Mouse (Mus musculus) activated CD4-positive, CD25-positive, alpha-beta regulatory T cell, adult 4 months (primary cell): ENCODE results near the gene Eef1e1. TPM values are rescaled to one million over a fixed set of nuclear protein-coding genes. Genes with fewer than 3 reads are reported as not detected.
"Not testable (repeated sequence)": the region's sequence is repeated elsewhere in the genome, so short reads cannot be mapped to it uniquely, and the experiment has no call there.

Experiments
- ATAC-seq: one replicate; pipeline ENCODE4 v1.8.0; 2017
- polyA plus RNA-seq, 2 experiments: library from polyadenylated mRNA; unstranded; fragments of 100-300 nt; shearing (Covaris generic); gene quantifications; one replicate each; pipeline ENCODE4 v1.2.1; 2017

The Eef1e1 gene
- 10 to 100 TPM; 42.5 to 43.7 TPM for polyA plus RNA-seq

DNA sequence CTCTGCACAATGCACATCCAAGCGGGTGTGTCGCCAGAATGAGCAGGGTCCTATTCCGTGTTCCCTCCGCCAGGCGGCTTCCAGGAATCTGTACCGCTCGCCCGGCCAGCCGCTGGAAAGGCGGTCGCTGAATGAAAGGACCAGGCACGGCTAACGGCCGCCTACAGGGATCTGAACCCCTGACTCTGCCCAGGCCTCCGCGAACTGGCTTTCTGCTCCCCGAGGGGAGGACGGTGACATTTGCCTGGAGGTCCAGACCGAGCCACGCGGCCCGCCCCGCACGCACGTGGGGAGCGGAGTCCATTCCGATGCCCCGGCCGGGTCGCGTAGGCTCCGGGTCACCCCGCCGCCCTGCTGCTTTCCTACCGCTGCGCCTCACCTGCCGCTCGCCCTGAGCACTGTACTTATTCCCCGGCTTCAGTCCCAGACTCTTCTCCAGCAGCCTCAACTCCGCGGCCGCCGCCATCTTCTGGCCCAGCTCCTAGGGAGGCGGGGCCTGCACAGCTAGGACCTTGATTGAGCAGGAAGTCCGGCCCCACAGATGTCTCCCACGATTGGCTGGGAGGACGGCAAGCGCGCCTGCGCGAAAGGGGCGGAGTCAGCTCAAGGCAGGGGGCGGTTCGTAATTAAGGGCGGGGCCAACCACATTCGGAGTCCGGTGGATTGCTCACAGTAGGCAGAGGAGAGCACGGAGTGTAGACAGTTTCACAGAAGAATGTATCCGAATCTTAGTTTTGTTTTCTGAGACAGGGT lies at the start of gene Eef1e1:
Eef1e1 (minus strand) TSS at position 531 of the 753 bp plus-strand sequence.
- peak; percentile 99 for ATAC-seq

DNA sequence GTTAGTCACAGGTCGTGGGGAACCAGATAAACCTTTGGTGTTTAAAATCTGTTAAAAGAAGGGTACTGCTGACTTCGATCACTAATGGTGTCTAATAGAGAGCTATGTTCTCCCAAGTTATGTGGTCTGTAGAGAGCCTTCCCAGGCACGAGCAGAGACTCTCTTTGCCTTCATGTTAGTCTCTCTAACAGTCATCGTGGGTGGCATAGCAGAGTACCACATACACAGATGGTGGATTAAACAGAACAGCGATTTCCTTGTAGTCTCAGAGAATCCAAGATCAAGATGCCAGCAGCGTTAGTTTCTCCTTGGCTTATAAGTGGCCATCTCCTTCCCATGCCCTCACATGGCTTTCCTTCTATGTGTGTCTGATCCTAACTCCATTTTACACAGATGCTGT lies 32.0 kb upstream of the Eef1e1 start:
- no peak for ATAC-seq

DNA sequence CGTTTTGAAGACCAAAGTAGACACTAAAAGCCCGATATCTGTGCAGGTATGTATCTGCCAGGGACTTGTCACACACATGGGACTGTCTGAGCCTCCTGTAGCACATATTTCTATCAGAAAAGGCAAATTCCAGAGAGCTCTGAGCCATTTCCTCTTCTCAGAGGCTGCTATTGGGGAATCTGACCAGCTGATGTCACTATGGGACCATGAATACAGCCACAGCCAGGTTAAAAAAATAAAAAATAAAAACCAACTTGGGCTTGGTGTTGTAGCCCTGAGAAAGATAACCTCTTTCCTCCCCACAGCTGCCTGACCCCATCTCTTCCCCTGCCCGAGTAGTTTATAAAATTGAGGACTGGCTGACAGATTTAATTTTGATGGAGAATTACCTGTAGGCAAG lies 31.2 kb upstream of the Eef1e1 start:
- no peak for ATAC-seq

GRCm38 (mm10) chr13:38688761-38689160 lies 29.9 kb upstream of the Eef1e1 start:
- ATAC-seq, result no peak

DNA sequence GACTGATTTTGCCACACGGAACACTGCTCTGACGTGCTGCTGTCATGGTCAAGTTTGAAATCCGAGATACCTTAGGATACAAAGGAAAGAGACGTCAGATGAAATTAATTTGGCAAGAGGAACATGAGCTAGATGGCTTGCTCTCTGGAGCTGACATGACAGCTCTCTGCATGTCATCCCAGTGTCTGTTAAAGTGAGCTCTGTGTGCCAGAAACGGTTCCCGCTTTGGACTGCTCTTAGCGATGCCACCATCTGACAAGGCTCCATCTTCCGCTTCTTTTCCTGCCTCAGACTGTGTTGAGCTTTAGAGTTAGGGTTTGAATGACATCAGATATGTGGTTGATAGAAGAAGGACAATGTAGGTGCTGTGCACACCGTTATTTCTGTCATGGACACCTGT lies 13.5 kb upstream of the Eef1e1 start:
- no peak for ATAC-seq

DNA sequence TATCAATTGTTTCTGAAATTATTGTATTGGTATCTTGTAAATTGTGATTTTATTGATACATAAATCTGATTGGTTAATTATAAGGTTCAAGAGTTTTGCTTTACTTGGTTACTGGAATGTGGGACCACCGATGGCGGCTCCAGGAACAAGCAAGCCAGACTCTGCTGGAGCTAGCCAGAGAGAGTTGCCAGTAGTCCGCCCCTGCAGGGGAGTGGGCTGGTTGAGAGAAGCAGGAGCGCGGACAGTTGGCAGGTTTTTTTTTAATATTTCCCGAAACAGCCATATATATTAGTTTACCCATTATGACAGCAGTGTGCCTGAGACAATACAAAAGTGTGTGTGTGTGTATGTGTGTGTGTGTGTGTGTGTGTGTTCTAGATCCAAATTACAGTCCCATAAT lies 12.6 kb upstream of the Eef1e1 start:
- ATAC-seq, result not testable (repeated sequence)

DNA sequence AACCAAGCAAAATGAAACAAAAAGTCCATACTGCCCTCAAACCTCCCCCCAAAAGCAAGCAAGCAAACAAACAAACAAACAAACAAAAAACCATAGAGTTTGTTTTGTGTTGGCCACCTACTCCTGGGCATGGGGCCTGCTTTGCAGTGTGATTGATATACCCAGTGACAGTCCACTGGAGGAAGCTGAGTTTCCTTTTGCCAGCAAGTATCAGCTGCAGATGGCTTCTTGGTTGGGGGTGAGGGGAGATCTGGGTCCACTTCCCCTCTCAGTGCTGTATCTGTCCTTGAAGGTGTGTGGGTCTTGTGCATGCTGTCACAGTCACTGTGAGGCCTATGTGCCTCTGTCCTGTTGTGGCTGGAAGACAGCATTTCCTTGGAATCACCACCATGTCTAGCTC lies 11.2 kb upstream of the Eef1e1 start:
- no peak for ATAC-seq

GRCm38 (mm10) chr13:38668514-38668913 lies 9.7 kb upstream of the Eef1e1 start:
- peak; percentile 69 for ATAC-seq

DNA sequence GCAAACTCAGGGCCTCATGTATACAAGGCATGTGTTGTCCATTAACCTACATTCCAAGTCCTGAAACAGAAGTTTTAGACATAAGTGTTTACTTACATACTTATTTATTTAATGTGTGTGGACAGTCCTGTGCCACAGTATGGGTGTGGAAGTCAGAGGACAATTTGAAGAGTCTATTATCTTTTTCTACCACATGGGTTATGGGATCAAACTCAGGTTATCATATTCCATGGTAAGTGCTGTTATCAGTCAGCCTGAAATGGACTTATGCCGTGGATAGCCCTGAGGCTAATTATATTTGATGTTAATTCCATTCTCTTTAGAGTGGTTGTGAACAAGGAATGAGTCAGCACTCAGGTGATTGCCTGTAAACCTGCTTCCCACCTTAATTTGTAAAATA lies 5.9 kb upstream of the Eef1e1 start:
- no peak for ATAC-seq

DNA sequence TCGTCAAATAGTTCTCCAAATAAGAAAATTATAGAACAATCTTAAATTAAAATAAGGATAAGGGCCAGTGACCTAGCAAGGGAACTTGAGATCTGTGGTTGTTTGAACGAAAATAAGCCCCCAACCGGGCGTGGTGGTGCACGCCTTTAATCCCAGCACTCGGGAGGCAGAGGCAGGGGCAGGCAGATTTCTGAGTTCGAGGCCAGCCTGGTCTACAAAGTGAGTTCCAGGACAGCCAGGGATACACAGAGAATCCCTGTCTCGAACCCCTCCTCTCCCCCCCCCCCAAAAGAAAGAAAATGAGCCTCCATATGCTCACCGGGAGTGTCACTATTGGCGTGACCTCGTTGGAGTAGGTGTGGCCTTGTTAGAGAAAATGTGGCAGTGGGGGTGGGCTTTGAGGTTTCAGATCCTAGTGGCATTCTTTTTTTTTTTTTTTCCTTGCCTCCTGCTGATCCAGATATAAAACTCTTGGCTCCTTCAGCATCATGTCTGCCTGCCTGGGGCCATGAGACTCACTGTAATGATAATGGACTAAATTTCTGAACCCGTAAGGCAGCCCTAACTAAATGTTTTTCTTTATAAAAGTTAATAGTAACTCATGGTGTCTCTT lies 772 bp upstream of the Eef1e1 start:
- ATAC-seq, result no peak

DNA sequence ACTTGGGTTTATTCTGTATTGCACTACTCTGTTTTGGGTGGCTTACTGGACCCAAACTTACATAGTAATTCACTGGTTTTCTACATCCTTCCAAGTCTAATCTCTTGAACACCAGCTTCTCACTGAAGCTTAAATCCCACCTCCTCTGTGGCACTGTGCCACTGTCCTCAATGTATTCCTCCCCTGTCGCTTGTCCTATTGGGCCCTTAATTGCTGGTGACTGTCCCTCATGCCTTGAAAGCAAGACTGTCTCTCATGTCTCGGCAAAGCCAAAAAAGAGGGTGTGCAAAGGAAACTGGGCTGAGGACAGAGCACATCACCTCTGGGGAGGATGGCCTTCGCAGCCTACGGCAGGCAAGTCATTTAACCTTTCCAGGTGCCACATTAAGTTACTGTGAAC lies 993 bp downstream of the Eef1e1 start:
- no peak for ATAC-seq

- no peak for ATAC-seq
These were observed 8.6 kb downstream of the Eef1e1 start for GRCm38 (mm10) chr13:38650292-38650691.

- no peak for ATAC-seq
These were observed 9.8 kb downstream of the Eef1e1 start for GRCm38 (mm10) chr13:38649069-38649468.

DNA sequence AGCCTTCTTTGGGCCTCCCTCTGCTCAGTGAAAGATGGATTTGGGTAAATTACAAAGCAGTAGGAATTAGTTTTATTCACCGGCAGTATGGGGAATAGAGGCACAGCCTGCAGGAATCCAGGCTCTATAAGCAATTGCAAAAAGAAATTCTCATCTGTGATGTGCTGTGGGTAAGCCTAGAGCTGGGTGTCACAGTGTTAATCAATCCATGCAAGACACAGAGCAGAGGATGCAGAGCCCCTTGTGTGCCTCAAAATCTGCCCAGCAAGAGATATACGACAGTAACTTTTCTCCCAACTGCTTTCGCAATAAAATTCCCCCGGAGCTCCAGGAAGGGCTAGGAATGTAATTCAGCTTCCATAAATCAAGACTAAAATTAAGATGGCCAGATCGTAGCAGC lies 17.4 kb downstream of the Eef1e1 start:
- ATAC-seq, result no peak

DNA sequence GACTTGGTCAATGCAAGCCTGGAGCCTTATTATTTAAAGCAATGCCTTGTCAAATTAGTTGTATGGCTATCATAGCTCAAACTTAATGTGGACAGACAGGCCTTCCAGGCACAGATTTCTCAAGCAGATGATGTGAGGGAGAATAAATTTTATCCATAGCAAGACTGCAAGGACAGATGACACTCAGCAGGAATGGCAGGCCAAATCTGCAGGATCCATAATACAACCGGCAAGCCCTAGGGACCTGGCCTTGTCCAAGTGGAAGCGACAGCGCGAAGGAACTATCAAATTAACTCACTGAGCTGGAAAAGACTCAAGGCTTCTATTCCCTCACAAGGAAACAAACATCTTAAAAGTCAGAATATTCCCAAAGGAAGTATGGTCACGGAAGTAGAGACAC lies 17.9 kb downstream of the Eef1e1 start:
- no peak for ATAC-seq

GRCm38 (mm10) chr13:38638694-38639093 lies 20.2 kb downstream of the Eef1e1 start:
- ATAC-seq, result no peak

GRCm38 (mm10) chr13:38634800-38635269 lies 24.0 kb downstream of the Eef1e1 start, which contains the start of gene Bloc1s5:
Gene Bloc1s5 (minus strand): TSS chr13:38635109.
- ATAC-seq, result peak; percentile 83

- peak; percentile 14 for ATAC-seq
These were observed 24.5 kb downstream of the Eef1e1 start for GRCm38 (mm10) chr13:38634256-38634799.

DNA sequence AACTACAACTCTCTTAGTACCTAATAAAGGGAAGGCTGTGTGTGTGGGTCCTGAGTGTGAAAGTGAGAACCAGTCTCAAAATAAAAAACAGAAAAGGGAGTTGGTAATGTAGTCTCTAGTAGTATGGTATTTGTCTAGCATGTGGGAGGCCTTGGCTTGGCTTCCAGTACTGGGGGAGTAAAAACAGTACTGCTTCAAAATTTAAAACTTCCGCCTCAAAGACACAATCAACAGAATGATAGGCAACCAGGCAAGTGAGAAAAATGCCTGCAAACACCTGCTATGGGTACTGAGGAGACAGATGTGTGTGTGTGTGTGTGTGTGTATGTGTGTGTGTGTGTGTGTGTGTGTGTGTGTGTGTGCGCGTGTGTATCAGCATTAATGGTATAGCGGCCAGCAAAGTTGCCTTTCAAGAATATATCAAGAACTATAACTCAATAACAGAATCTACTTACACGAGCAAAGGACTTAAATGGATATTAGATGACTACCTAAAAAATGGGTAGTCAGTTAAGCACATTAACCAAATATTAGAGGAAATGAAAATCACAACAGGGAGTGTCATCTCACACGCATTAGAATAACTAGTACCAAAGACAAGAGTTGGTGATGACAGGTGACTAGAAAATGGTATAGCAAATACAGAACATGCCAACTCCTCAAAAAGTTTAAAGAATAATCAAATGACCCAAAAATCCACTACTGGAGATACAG lies 25.4 kb downstream of the Eef1e1 start:
- ATAC-seq, result no peak

DNA sequence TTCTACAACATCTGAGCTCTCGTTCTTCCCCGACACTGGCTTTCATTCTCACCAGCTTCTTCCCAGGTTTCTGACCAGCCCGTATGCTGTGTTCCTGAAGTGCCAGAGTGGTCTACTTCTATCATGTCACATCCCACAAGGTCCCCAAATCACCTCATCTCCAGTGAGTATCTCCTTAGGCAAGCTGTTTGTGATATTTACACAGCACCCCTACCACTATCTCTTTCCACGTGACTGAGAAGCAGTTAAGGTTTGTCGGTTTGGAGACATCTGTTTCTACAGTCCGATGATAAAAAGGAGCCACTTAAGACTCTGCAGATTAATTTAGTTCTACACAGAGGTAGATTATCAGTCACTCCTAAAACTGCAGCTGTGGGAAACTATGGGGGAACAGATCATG lies 26.3 kb downstream of the Eef1e1 start:
- ATAC-seq, result no peak

DNA sequence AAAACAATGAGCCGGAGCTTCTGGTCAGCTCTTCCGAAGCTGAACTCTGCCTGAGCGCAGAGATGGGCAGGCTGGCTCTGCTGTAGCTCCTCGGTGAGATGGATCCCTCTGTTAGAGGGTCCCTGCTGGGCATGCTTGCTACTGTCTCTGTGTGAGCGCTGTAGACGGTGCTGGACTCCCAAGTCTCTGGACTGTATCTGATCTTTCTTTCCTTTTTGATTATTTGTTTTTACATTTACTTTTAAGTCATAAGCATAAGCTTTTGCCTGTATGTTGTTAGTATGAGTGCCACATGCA lies 32.7 kb downstream of the Eef1e1 start:
- ATAC-seq, result no peak

GRCm38 (mm10) chr13:38625492-38626228 lies 33.2 kb downstream of the Eef1e1 start:
- ATAC-seq, result no peak
